Mouse (Mus musculus): ENCODE data around the gene Ptpdc1. TPM values are rescaled to one million over a fixed set of nuclear protein-coding genes. Genes with fewer than 3 reads are reported as not detected.

Gene Ptpdc1
- polyA plus RNA-seq, 1 experiment, result 23.1 TPM

- TF ChIP-seq CTCF (IDR thresholded peaks at IDR 0.05; ENCODE audit: borderline replicate concordance, insufficient read depth, low read depth, low read length) (no peak), POLR2A (IDR thresholded peaks at IDR 0.05; ENCODE audit: borderline replicate concordance, insufficient read depth, low read length) (no peak)
- no peak overlapping the region for H3K27ac ChIP-seq (ENCODE audit: insufficient read depth, low read length)
- peaks cover 4% of the 10 kb centered on the region for H3K4me1 ChIP-seq (ENCODE audit: control insufficient read depth, insufficient read depth, low read length)
- peaks cover 24% of the 10 kb centered on the region; the same call in 1 of the 2 replicates for H3K27me3 ChIP-seq (ENCODE audit: control insufficient read depth, insufficient read depth, low read length)
- peak in 1 of 2 experiments; percentile 37 for DNase-seq
- WGBS, result 4% methylated on average over 58 of the region's 58 CpGs
- no peak overlapping the region for H3K4me3 ChIP-seq (replicated peaks; ENCODE audit: insufficient read depth, low read depth, low read length)
Observed at GRCm38 (mm10) chr13:48665656-48666597, 40.5 kb upstream of the Ptpdc1 start.

GRCm38 (mm10) chr13:48664916-48665655, 39.6 kb upstream of the Ptpdc1 start:
- no peak overlapping the region for H3K27ac ChIP-seq (ENCODE audit: insufficient read depth, low read length)
- H3K4me3 ChIP-seq (replicated peaks; ENCODE audit: insufficient read depth, low read depth, low read length), result no peak overlapping the region
- H3K4me1 ChIP-seq (ENCODE audit: control insufficient read depth, insufficient read depth, low read length), result peaks cover 4% of the 10 kb centered on the region
- DNase-seq, result peak in 1 of 2 experiments; percentile 43
- no peak for TF ChIP-seq CTCF (IDR thresholded peaks at IDR 0.05; ENCODE audit: borderline replicate concordance, insufficient read depth, low read depth, low read length)
- no peak for TF ChIP-seq POLR2A (IDR thresholded peaks at IDR 0.05; ENCODE audit: borderline replicate concordance, insufficient read depth, low read length)
- peaks cover 26% of the 10 kb centered on the region; the same call in 1 of the 2 replicates for H3K27me3 ChIP-seq (ENCODE audit: control insufficient read depth, insufficient read depth, low read length)
- 2% methylated on average over 39 of the region's 39 CpGs for WGBS

GRCm38 (mm10) chr13:48663988-48664339, 38.5 kb upstream of the Ptpdc1 start:
- WGBS, result 53% methylated on average over 7 of the region's 7 CpGs
- H3K27ac ChIP-seq (ENCODE audit: insufficient read depth, low read length), result no peak overlapping the region
- no peak overlapping the region for H3K4me3 ChIP-seq (replicated peaks; ENCODE audit: insufficient read depth, low read depth, low read length)
- no peak for DNase-seq
- peaks cover 35% of the 10 kb centered on the region; the same call in 1 of the 2 replicates for H3K27me3 ChIP-seq (ENCODE audit: control insufficient read depth, insufficient read depth, low read length)
- peaks cover 4% of the 10 kb centered on the region for H3K4me1 ChIP-seq (ENCODE audit: control insufficient read depth, insufficient read depth, low read length)
- TF ChIP-seq POLR2A (IDR thresholded peaks at IDR 0.05; ENCODE audit: borderline replicate concordance, insufficient read depth, low read length) (no peak), CTCF (IDR thresholded peaks at IDR 0.05; ENCODE audit: borderline replicate concordance, insufficient read depth, low read depth, low read length) (no peak)

- peaks cover 34% of the 10 kb centered on the region; the same call in 1 of the 2 replicates for H3K27me3 ChIP-seq (ENCODE audit: control insufficient read depth, insufficient read depth, low read length)
- no peak overlapping the region for H3K4me3 ChIP-seq (replicated peaks; ENCODE audit: insufficient read depth, low read depth, low read length)
- 16% methylated on average over 54 of the region's 54 CpGs for WGBS
- peak in 1 of 2 experiments; percentile 27 for DNase-seq
- TF ChIP-seq POLR2A (IDR thresholded peaks at IDR 0.05; ENCODE audit: borderline replicate concordance, insufficient read depth, low read length) (no peak), CTCF (IDR thresholded peaks at IDR 0.05; ENCODE audit: borderline replicate concordance, insufficient read depth, low read depth, low read length) (no peak)
- peaks cover 4% of the 10 kb centered on the region; the same call in 1 of the 2 replicates for H3K4me1 ChIP-seq (ENCODE audit: control insufficient read depth, insufficient read depth, low read length)
- H3K27ac ChIP-seq (ENCODE audit: insufficient read depth, low read length), result no peak overlapping the region
Observed at GRCm38 (mm10) chr13:48663211-48663987, 37.9 kb upstream of the Ptpdc1 start.

GRCm38 (mm10) chr13:48662431-48663143, 37.1 kb upstream of the Ptpdc1 start, which contains the start of gene Barx1:
Barx1 (plus strand) TSS chr13:48662998.
- no peak within 1 kb of the TSS for H3K27ac ChIP-seq (ENCODE audit: insufficient read depth, low read length)
- DNase-seq, result no peak
- H3K4me1 ChIP-seq (ENCODE audit: control insufficient read depth, insufficient read depth, low read length), result peaks cover 4% of the 10 kb centered on the region; the same call in 1 of the 2 replicates
- no peak within 1 kb of the TSS for H3K4me3 ChIP-seq (replicated peaks; ENCODE audit: insufficient read depth, low read depth, low read length)
- 1% methylated on average over 70 of the region's 73 CpGs for WGBS
- TF ChIP-seq POLR2A (IDR thresholded peaks at IDR 0.05; ENCODE audit: borderline replicate concordance, insufficient read depth, low read length) (no peak), CTCF (IDR thresholded peaks at IDR 0.05; ENCODE audit: borderline replicate concordance, insufficient read depth, low read depth, low read length) (no peak)
- H3K27me3 ChIP-seq (ENCODE audit: control insufficient read depth, insufficient read depth, low read length), result peaks cover 39% of the 10 kb centered on the region; the same call in 1 of the 2 replicates

- H3K27ac ChIP-seq (ENCODE audit: insufficient read depth, low read length), result no peak overlapping the region
- peaks cover 39% of the 10 kb centered on the region; the same call in 1 of the 2 replicates for H3K27me3 ChIP-seq (ENCODE audit: control insufficient read depth, insufficient read depth, low read length)
- no peak for TF ChIP-seq POLR2A (IDR thresholded peaks at IDR 0.05; ENCODE audit: borderline replicate concordance, insufficient read depth, low read length)
- no peak for TF ChIP-seq CTCF (IDR thresholded peaks at IDR 0.05; ENCODE audit: borderline replicate concordance, insufficient read depth, low read depth, low read length)
- H3K4me1 ChIP-seq (ENCODE audit: control insufficient read depth, insufficient read depth, low read length), result peaks cover 4% of the 10 kb centered on the region; the same call in 1 of the 2 replicates
- DNase-seq, result no peak
- 3% methylated on average over 1 of the region's 1 CpGs for WGBS
- no peak overlapping the region for H3K4me3 ChIP-seq (replicated peaks; ENCODE audit: insufficient read depth, low read depth, low read length)
Observed at GRCm38 (mm10) chr13:48661561-48661960, 36.1 kb upstream of the Ptpdc1 start.

Data from cerebellum, adult 2 months (tissue).